Mouse (Mus musculus) adrenal gland (tissue): ENCODE results near the gene Trim62.

Source experiments
- intact Hi-C: fragments of 180-260 bp; cut with DNase I; formaldehyde crosslinking; loops from one replicate; pipeline ENCODE4 v1.15.1; 2025
- long read RNA-seq, 2 experiments: library from polyadenylated mRNA; unstranded; transcript quantifications; one replicate each; pipeline ENCODE4 v2.0.0; 2020; ENCODE audit warnings: borderline replicate concordance in 1 of 2; ENCODE audit not compliant: insufficient replicate concordance in 1 of 2

The Trim62 gene
- long read RNA-seq, experiment 1 = 0 reads
- long read RNA-seq, experiment 2, partial matches to known transcripts = 0 of 2 reads
- long read RNA-seq, experiment 2, other reads (novel, unspliced or antisense) = 2 of 2 reads

DNA sequence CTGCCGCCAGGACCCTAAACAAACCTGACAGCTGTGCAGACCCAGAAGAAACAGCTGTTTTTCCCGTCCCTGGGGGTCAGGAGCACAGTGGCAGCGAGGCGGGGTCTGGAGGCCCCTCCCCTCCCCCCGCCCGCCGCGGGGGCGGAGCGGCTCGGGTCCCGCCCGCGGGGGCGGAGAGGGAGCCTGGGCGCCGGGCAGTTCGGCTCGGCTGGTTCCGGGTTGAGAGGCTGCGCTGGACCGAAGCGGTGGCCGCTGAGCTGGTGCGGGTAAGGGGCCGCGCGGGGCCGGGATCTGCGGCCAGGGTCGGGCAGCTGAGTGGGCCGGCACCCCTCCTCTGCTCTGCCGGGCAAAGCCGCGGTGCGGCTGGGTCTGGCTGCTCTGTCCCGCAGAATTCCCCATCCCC, at the start of gene Trim62:
Gene Trim62, plus strand, starts transcription at position 202 of the 403 bp plus-strand sequence.
- intact Hi-C loops = no loop called here

DNA sequence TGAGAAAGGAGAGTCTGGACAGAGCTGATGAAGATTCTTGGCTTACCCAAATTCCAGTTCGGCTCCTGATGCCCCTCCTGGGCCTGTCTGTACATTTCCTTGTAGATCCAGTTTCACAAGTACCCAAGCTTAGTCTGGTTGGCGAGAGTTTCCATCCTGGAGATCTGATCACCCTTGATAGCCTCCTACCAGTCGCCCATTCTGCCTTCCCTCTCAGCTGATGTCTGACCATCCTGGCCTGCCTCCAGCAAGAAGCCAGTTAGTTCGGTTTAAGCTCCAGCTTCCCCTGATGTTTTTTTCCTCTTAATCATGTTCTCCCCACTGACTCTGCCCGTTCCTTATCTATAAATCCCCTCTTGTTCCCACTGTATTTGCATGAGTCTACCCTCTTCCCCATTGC, 45.2 kb upstream of the Trim62 start:
- intact Hi-C loops = no loop called here

DNA sequence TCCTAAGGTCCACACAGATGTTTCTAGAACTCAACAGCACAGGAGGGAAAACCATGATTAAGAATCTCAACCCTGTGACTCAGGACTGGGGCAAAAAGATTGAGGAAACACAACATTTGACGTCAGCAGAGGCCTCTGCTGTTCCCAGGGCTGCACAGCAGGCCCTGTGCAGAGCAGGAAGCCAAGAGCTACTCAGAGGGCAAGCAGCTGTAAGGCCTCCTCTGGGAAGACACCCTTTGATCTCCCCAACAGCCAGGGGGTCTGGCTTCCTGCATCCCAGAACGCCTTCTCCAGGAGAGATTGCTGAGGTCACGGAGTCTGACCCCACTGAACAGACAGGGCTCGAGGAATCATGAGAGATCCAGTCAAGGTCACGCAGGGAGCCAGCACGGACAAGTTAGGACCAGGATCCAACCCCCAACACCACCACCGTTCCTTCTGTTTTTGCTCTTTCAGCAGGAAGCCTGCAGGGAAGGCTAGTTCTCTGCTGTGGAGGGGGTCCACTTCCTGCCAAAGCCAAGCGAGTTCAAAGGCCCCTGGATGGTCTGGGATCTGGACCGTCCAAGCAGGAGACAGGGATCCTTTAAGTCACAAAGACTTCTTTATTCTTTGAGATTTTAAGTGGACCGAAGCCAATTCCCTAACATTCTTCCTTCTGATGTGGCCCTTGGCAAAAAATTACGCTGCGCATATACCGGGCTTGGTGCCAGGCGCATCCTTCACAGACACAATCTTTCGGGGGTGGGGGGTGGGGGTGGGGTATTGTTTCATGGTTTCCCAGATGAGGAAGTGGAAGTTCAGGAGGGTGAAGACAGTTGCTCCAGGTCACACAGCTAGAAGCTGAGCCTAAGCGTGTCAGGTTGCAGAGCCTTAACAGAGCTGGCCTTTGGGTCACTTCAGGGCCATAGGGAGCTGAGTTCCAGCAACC, 43.3 kb upstream of the Trim62 start:
- intact Hi-C loops = no loop called here

DNA sequence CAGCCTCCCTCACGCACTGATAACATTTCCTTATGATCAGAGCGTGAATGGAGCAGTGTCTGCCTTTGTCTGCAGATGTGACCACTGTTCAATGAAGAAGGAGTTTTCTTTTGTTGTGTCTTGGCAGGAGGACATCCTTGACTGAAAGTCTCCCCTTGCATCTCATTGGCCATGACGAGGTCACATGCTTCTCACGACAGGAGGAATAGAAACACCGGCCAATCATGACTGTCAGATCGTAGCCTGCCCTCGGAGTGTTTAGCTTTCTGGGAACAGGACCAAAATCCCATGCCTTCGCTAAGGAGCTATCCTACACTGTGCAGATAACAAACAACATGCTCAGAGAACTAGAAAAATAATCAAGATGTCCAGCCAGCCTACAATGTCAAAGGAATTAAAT, 42.1 kb upstream of the Trim62 start:
- intact Hi-C loops = no loop called here

DNA sequence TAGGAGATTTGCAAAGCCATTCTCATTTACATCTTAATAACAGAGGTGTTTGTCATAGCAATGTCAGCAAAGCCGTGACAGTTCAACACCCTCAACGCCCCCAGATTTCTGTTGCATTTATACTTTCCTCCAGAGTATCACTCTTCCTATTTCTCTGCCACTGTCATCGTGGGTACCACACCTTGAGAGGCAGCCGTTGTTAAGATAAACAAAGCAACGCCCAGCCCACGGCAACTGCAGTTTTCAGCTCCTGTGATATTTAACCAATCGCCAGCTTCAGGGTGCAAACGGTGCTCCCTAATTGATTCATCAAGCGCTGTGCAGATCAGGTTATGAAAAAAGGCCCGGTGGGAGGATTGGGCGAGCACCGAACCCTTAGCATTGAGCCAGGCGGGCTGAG, 38.8 kb upstream of the Trim62 start:
- intact Hi-C loops = no loop called here

DNA sequence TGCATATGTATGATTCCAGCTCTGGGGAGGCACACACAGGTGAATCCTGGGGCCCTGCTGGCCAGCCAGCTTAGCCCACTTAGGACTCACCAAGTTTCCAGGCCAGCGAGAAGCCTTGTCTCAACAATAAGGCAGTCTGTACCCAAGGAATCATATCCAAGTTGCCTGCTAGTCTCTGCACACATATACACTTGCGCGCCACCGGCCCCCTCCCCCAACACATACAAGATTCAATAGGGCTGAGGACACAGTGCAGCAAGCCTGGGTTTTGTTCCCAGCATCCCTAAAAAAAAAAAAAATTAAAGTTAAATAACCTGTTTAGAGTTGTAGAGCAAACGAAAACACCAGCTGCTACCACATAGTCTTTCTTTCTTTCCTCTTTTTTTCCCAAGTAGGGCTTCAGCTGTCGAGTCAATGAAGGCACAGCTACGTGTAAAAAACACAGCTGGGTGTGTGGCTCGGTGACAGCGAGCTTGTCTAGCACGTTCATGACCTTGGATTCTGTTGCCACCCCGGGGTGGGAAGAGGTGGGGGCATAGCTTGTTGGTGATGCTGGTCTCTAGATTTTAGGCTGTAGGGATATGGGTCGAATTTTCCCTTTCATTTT, 37.9 kb upstream of the Trim62 start:
- intact Hi-C loops = no loop called here

DNA sequence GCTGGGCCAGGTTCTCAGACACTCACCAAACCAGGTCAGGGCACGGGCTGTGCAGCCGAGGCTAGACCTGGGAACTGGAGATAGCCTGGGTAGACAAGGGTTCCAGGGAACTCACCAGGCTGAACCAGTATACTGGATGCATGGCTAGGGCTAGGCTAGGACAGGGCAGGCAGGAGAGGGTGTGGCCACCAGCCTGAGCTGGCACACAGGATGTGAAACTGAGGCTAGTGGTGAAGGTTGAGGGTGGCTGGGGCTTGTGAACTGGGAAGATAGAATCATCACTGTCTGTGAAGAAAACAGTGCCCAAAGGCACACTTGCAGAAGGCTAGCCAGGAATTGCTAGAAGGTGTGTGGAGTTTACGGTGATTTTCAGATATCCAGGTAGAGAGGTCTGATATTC, 34.4 kb upstream of the Trim62 start:
- intact Hi-C loops = no loop called here

DNA sequence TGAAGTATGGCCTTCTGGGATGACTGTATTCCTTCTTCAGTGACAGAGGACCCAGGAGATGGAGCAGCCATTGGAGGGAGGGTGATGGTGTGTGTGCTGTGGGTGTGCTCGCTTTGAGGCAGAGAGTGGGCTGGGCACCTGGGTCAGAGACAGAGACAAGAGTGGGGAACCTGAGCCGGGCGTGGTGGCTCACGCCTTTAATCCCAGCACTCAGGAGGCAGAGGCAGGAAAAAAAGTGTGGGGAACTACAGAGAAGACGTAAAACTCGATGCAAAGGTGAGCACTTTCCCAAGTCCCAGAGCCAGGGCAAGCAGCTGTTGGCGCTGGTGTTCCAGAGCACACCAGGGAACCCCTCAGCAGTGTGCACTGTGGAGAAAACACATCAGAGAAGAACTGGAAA, 33.7 kb upstream of the Trim62 start:
- intact Hi-C loops = no loop called here

DNA sequence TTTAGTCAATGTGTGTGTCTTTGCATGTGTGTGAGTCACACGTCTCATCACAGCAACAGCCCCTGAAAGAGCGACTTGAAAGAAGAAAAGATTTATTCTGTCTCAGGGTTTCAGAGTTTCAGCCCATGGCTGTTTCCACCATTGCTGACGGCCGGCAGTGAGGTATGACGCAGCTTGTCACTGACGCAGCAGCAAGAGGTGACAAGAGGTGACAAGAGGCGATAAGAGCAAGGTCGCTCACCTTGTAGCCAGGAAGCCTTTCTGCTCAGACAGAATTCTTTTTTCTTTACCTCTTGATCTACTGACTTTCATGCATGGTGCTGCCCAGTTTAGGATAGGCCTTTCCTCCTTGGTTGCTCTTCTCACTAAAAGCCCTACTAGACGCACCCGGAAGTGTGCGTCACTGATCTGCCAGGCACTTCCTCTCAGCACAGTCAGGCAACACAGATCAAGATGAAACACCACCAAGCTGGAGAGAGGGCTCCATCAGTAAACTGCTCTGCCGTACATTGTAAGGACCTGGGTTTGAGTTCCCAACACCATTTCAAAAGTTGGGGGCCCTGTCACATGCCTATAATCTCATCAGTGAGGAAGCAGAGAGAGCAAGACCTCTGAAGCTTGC, 31.0 kb upstream of the Trim62 start:
- intact Hi-C loops = no loop called here

DNA sequence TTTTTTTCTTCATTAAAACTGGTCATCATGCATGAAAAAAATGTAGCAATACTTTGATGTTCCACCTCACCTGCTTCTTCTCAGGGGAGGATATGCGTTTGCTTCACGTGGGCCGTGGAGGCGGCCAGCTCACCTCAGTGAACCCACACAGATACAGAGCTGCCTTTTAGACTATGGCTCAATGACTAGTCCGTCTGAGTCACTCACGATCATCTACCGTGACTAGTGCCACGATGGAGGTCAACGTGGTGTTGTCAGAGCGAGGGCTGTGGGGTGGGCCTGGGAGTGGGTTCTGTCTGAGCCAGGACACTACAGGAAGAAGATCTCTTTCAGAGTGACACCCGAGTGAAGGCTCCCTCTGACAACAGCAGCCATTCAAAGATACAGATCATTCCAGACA, 30.3 kb upstream of the Trim62 start:
- intact Hi-C loops = no loop called here

DNA sequence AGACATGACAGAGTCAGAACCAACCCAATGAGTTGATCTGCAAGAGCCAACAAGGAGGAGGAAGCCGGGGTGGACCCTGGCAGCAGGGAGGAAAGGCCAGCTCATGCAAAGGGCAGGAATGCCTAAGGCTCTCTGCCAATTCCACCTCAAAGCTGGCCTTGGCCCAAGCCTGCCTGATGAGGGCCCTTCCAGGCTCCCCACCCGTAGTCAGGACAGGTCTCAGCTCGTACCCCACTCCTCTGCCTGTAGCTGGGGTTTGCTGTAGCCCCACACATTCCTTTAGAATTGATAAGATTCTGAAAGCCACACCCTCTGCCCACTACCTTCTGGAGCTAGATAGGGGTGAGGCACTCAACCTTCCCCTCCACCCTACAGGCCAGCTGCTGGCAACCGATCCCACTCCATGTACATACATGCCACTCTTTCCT, 27.8 kb upstream of the Trim62 start:
- intact Hi-C loops = loop anchor here (2.0 to 5.0 kb wide), 3 partner anchors 63 to 238 kb away; partner anchors contain the start of gene Tlr12

DNA sequence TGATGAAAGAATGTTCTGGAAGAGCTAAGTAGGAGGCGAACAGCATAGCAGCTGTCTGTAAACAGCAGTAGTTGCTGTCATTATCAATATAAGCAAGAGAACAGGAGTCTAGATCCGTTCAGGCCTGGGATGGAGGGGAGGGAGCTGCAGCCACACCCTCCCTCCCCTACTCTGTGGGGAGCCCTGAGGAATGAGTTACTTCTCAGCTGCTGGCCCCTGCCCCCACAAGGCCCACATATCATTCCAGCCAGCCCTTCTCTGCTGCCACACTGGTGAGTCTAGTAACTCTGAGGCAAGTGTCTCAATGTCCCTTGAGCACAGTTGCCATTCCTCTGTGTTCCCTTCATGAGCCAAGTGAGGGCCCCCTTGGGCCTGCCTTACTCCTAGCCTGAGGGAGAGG, 26.2 kb upstream of the Trim62 start:
- intact Hi-C loops = loop anchor here (2.0 to 5.0 kb wide), 3 partner anchors 65 to 240 kb away; partner anchors contain the start of gene Tlr12

DNA sequence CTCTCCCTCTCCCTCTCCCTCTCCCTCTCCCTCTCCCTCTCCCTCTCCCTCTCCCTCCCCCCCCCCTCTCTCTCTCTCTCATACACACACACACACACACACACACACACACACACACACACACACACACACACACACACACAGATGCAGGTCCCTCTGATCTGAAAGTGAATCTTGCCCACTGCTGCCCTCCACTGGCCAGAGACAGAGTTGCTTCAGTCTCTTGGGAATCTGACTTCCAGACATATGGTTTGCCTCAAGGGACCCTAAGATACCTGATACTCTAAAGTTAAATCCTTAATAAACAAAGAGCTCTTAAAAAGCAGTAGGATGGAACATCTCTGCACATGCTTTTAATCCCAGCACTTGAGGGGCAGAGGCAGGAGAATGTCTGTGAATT, 25.2 kb upstream of the Trim62 start:
- intact Hi-C loops = loop anchor here (1.0 to 5.0 kb wide), 3 partner anchors 66 to 241 kb away; partner anchors contain the start of gene Tlr12

DNA sequence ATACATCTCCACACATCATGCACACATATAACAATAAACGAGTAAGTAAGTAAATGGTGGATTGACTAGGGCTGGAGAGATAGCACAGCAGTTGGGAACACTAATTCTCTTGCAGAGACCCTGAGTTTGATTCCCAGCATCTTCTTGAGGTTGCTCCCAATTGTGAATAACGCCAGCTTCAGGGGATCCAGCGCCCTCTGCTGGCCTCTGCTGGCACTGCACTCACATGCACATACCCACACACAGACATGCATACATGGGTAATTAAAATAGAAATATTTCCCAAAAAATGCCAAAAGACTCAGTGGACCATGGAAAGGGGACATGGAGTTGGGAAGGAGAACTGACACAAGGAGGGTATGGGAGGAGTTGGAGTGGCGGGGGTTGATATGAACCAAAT, 24.5 kb upstream of the Trim62 start:
- intact Hi-C loops = loop anchor here (1.0 to 5.0 kb wide), 3 partner anchors 67 to 242 kb away; partner anchors contain the start of gene Tlr12

DNA sequence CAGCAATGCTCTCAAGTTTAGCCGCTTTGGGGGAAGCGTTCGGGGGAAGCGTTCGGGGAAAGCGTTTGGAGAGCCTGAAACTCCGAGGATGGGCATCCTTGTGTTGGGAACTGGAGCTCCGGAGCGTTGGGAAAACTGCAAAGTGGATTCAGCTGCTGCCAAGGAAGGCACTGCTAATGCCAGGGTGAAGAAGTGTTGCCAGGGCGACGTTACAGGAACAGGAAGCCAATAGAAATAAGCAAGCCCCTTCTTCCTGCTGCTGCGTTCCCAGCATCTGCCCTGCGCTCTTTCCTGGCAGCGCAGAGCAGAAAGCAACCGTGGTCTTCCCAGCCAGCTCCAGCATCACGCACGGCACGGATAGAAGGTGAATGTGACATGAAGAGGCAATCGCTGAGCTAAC, 10.4 kb upstream of the Trim62 start:
- intact Hi-C loops = no loop called here

DNA sequence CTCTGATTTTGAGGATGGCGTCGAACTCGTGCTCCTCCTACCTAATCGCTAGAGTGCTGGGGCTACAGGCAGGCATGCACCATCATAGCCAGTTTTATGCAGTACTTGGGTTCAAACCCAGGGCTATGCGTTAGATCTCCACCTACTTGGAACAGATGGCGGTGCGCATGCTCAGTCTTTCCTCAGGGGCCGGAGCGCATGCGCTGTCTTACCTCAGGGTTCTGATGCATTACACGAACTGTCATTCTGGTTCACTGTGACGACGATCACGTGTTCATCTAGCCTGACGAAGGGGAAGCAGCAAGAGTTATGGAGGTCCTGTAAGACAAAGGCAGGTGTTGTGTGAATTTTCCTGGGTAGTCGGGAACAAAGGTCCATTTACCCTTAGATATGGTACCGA, 9.3 kb upstream of the Trim62 start:
- intact Hi-C loops = no loop called here

DNA sequence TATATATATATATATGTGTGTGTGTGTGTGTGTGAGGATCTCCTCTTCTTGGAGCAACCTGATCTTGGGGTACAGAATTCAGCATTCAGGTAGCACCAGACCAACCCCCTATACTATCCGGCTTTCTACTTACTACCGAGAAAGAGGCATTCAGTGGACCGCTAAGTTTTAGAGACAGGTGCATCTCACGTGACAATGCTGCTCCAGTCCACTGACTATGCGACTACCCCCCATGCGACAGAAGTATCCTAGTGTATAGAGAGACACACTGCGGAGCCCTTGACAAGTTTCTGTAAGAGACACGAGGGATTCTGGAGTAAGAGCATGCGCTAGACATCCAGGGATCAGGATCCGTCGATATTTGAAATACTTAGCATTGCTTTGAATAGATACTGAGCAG, 7.9 kb upstream of the Trim62 start:
- intact Hi-C loops = no loop called here

DNA sequence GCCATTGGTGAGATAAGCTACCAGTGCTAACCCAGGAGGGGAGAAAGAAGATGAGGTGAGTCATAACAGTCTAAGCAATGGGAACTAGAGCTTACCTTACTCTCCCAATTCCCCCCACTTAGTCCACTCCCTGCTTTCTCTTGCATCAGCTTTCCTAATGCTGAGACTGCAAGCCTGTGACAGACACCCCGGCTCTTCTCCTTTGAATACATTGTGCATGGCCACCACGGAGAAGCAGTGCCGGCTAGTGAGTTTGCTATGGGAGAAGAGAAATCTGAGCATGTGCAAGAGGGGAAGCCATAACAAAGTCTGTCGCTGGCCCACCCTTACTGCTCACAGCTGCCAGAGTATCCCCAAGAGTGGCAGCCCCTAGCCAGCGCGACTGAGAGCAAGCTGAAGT, 5.9 kb upstream of the Trim62 start:
- intact Hi-C loops = no loop called here

DNA sequence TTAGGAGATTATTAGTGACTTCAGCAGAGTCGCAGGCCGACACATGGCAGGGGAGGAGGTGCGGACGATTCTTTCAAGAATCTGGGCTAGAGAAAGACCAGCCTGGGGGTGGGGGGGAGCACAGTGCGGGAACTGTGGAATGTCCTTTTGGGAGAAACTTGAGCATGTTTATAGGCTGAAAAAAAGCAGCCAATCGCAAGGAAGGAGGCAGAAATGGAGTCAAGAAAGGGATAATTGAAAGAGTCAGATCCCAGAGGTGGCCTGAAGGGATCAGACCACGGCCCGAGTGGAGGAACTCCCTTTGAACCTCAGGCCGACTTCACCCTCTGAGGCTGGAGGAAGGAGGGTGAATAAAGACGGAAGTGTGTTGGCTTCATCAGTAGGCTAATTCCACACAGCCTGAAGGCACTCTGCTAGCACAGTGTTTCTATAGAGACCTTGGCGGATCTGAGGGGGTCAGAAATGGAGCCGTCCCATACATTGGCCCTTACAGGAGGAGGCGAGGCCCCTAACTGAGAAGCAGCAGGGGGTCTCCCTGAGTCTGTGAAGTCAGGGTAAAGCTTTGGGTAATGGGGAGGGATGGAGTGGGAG, 4.4 kb upstream of the Trim62 start:
- intact Hi-C loops = no loop called here

DNA sequence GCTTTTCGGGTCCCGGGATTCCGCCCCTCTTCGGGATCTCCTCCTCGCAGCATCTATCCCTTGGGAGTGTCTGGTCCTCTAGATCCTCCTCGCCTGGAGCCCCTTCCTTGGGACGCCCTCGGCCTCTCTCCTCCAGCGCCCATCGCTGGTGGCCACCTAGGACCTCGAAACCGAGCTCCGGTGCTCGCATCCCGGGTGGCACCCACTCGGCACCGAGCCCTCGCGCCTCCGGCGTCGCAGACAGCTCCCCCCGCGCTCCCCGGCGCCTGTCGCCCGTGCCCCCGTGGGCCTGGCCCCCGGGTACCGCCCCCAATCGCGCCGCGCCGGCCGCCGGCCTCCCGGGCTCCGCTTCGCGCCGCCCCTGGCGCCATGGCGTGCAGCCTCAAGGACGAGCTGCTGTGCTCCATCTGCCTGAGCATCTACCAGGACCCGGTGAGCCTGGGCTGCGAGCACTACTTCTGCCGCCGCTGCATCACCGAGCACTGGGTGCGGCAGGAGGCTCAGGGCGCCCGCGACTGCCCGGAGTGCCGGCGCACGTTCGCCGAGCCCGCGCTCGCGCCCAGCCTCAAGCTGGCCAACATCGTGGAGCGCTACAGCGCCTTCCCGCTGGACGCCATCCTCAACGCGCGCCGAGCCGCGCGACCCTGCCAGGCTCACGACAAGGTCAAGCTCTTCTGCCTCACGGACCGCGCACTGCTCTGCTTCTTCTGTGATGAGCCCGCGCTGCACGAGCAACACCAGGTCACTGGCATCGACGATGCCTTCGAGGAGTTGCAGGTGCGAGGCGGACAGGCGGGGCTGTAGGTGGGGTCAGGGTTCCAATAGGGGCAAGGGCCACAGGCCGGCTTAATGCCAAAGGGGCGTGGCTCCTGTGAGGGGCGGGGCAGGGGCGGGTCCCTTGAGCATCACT, 676 bp downstream of the Trim62 start:
- intact Hi-C loops = no loop called here
